Mouse (Mus musculus) lung, postnatal 0 days (tissue): ENCODE measurements around the gene Tbc1d9. TPM values are rescaled to one million over a fixed set of nuclear protein-coding genes. Genes with fewer than 3 reads are reported as not detected.

ENCODE experiments used
- ATAC-seq: fragments of 200-750 bp; cut with Nextera tagmentation; 2 replicates; pipeline ENCODE4 v1.8.0; 2017; ENCODE audit warnings: moderate library complexity
- DNase-seq: peaks from one replicate; pipeline ENCODE4 v3.0.0-alpha.2; 2016; ENCODE audit warnings: low spot score
- H3K27ac ChIP-seq: fragments of 300-500 bp; sonication (generic); 2 replicates; pipeline ENCODE4 v1.5.1; 2014; ENCODE audit warnings: antibody characterized with exemption, mild to moderate bottlenecking, low read length, mixed read lengths
- H3K27me3 ChIP-seq: fragments of 300-500 bp; sonication (generic); replicated peaks from 2 replicates; pipeline ENCODE4 v1.6.1; 2014; ENCODE audit warnings: low read length, mixed read lengths; ENCODE audit not compliant: insufficient read depth
- H3K36me3 ChIP-seq: fragments of 300-500 bp; sonication (generic); 2 replicates; pipeline ENCODE4 v1.6.1; 2014; ENCODE audit warnings: low read length, mixed read lengths; ENCODE audit not compliant: insufficient read depth
- H3K4me1 ChIP-seq: fragments of 300-500 bp; sonication (generic); 2 replicates; pipeline ENCODE4 v1.6.1; 2014; ENCODE audit warnings: antibody characterized with exemption, low read depth, low read length, mixed read lengths; ENCODE audit not compliant: insufficient read depth
- H3K4me2 ChIP-seq: fragments of 300-500 bp; sonication (generic); replicated peaks from 2 replicates; pipeline ENCODE4 v1.6.1; 2014; ENCODE audit warnings: low read depth, mild to moderate bottlenecking, low read length, moderate library complexity, mixed read lengths
- H3K4me3 ChIP-seq: fragments of 300-500 bp; sonication (generic); 2 replicates; pipeline ENCODE4 v1.5.1; 2014; ENCODE audit warnings: low read depth, low read length
- H3K9ac ChIP-seq: fragments of 300-500 bp; sonication (generic); replicated peaks from 2 replicates; pipeline ENCODE4 v1.6.1; 2014; ENCODE audit warnings: low read depth, mild to moderate bottlenecking
- H3K9me3 ChIP-seq: fragments of 300-500 bp; sonication (generic); 2 replicates; pipeline ENCODE4 v1.6.1; 2016; ENCODE audit warnings: low read length, mixed read lengths
- CTCF ChIP-seq: IDR thresholded peaks from 2 replicates; pipeline ENCODE4 v1.5.1; 2016; ENCODE audit warnings: antibody characterized with exemption, mild to moderate bottlenecking
- EP300 ChIP-seq: IDR thresholded peaks from 2 replicates; pipeline ENCODE4 v1.6.1; 2016; ENCODE audit warnings: antibody characterized with exemption, mild to moderate bottlenecking, control low read depth
- WGBS: fragments of 180-500 bp; shearing (Covaris S2); extraction: QIAGEN DNeasy Blood & Tissue Kit; methylation state at CpG from one replicate; pipeline ENCODE4 v1.1.7; 2014; 5-methylcytosine and 5-hydroxymethylcytosine counted together
- polyA plus RNA-seq: library from polyadenylated mRNA; unstranded; fragments of >200 nt; fragmentation: Nextera tagmentation; extraction: Ambion mirVana; gene quantifications from 2 replicates; pipeline ENCODE4 v1.2.1, GENCODE M21; 2015

The Tbc1d9 gene
- polyA plus RNA-seq, 1 experiment from 2014 or later = 1.8 TPM

DNA sequence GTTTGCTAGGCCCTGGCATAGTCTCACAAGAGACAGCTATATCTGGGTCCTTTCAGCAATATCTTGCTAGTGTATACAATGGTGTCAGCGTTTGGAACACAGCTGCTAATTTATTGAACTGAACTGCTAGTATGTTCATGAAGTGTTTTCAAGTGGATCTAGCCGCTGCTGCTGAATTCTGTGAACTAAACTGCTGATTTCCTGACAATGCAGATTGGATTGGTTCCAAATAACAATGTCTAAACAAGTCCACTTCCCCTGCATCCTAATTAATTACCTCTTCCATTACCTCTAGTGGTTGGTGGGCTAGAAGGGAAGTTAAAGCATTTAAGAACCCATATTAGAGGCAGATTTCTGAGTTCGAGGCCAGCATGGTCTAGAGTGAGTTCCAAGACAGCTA lies 19.7 kb upstream of the Tbc1d9 start:
- H3K27ac ChIP-seq = no peak overlapping the region
- no peaks in the 10 kb centered on the region for H3K36me3 ChIP-seq
- ATAC-seq (no peak), DNase-seq (no peak)
- H3K9ac ChIP-seq = no peak overlapping the region
- H3K9me3 ChIP-seq = no peaks in the 10 kb centered on the region
- H3K4me1 ChIP-seq = no peaks in the 10 kb centered on the region
- H3K27me3 ChIP-seq = no peaks in the 10 kb centered on the region
- H3K4me3 ChIP-seq = no peak overlapping the region
- no peak overlapping the region for H3K4me2 ChIP-seq
- 49% methylated on average over 3 of the region's 3 CpGs for WGBS
- no peak for TF ChIP-seq EP300
- no peak for TF ChIP-seq CTCF

DNA sequence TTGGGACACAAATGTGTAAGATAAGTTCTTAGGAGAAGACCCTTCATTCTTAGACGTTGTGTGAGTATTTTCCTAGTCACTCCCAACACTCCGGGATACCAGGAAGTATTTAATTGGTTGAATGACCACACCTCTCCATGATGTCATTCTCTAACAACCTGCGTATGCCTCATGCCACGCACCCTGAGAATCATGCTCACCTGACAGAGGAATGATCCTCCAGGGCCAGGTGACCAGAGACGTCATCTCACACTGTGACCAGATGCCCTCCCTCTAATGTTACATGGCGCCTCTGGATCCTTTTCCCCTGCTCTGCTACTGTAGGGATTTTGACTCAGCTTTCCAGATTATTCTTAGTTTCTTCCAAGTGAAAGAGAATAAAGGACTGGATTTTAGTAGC lies 16.0 kb upstream of the Tbc1d9 start:
- H3K4me1 ChIP-seq = no peaks in the 10 kb centered on the region
- DNase-seq (no peak), ATAC-seq (no peak)
- no peak overlapping the region for H3K9ac ChIP-seq
- H3K27ac ChIP-seq = no peak overlapping the region
- TF ChIP-seq EP300 (no peak), CTCF (no peak)
- no peaks in the 10 kb centered on the region for H3K36me3 ChIP-seq
- no peak overlapping the region for H3K4me2 ChIP-seq
- no peaks in the 10 kb centered on the region for H3K9me3 ChIP-seq
- 79% methylated on average over 6 of the region's 6 CpGs for WGBS
- H3K27me3 ChIP-seq = no peaks in the 10 kb centered on the region
- H3K4me3 ChIP-seq = no peak overlapping the region

DNA sequence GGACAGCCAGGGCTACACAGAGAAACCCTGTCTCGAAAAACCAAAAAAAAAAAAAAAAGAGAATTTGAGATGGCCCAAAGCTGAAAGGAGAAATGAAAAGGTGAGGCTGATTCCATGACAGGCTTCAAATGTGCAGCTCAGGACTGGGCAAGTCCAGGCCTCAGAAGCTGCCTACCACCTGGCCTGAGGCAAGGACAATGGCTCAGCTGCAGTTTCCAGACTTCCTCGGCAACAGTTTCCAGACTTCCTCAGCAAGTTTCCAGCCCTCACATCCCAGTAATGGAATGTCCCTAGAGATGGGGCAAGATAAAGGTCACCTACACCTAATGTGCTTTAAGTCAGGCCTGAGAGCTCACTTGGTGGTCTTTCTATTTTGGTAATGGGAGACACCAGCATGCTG lies 13.1 kb upstream of the Tbc1d9 start:
- Histone ChIP-seq H3K4me2 (no peak overlapping the region), H3K4me1 (no peaks in the 10 kb centered on the region), H3K4me3 (no peak overlapping the region), H3K9me3 (no peaks in the 10 kb centered on the region), H3K36me3 (no peaks in the 10 kb centered on the region), H3K27me3 (no peaks in the 10 kb centered on the region), H3K9ac (no peak overlapping the region), H3K27ac (no peak overlapping the region)
- 40% methylated on average over 1 of the region's 2 CpGs for WGBS
- DNase-seq = no peak
- TF ChIP-seq CTCF = no peak
- TF ChIP-seq EP300 = no peak
- ATAC-seq = no peak

DNA sequence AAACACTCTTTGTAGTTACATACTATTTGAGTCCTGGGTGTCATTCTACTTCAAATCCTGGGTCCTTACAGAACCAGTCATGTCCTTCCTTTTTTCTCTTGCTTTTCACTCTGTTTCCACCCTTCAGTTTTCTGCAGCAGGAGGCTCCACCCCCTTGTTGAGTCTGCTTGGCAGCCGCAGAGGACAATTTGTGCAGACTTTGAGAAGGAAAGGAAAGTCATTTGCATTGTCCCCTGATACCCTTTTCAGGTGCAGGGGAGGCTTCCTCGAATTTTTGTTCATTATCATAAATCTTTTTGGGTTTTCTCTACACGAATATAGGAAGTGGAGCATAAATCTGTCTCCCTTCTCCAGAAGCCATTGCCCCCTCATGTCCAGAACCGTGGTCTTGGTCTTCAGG lies 12.7 kb upstream of the Tbc1d9 start:
- Histone ChIP-seq H3K4me3 (no peak overlapping the region), H3K9me3 (no peaks in the 10 kb centered on the region), H3K36me3 (no peaks in the 10 kb centered on the region), H3K27me3 (no peaks in the 10 kb centered on the region), H3K4me1 (no peaks in the 10 kb centered on the region), H3K9ac (no peak overlapping the region), H3K4me2 (no peak overlapping the region), H3K27ac (no peak overlapping the region)
- TF ChIP-seq EP300 (no peak), CTCF (no peak)
- no peak for DNase-seq
- ATAC-seq = no peak
- 46% methylated on average over 4 of the region's 4 CpGs for WGBS

DNA sequence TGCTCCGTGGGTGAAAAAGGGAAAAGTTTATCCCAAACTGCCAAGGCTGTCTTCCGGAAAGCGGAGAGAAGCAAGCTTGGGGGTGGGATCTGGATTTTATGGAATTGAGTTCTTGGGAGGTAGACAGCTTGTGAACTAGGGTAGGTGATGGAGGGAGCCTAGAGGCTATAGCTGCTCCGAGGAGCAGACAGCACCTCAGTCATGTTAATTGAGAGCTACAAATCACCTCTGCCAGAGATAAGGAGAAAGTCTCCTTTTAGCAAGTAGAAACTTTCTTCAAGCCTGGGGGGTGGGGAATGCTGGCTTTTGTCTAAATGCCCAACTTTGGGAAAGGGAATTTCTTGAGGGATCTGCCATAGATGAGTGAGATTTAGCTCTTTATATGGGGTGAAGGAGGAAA lies 10.0 kb upstream of the Tbc1d9 start:
- no peak overlapping the region for H3K4me2 ChIP-seq
- H3K36me3 ChIP-seq = no peaks in the 10 kb centered on the region
- 28% methylated on average over 4 of the region's 4 CpGs for WGBS
- H3K9ac ChIP-seq = no peak overlapping the region
- H3K4me3 ChIP-seq = no peak overlapping the region
- no peak for DNase-seq
- H3K9me3 ChIP-seq = no peaks in the 10 kb centered on the region
- ATAC-seq = no peak
- H3K27me3 ChIP-seq = no peaks in the 10 kb centered on the region
- H3K27ac ChIP-seq = no peak overlapping the region
- no peak for TF ChIP-seq CTCF
- no peak for TF ChIP-seq EP300
- H3K4me1 ChIP-seq = no peaks in the 10 kb centered on the region

DNA sequence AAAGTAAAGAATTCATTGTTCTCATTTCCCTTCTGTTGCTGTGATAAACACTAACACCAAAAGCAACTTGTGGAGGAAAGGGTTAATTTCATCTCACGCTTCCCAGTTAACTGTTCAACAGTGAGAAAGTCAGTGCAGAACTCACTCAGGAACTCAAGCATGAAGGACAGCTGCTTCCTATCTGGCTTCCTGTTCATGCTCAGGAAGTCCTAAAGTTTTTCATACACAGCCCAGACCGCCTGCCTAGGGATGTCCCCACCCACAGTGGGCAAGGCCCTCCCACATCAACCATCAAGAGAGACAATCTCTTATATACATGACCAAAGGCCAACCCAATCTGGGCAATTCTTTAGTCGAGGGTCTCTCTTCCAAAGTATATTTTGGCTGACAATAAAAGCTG lies 6.2 kb upstream of the Tbc1d9 start:
- no peak for DNase-seq
- H3K9ac ChIP-seq = no peak overlapping the region
- no peaks in the 10 kb centered on the region for H3K4me1 ChIP-seq
- H3K36me3 ChIP-seq = no peaks in the 10 kb centered on the region
- H3K4me2 ChIP-seq = no peak overlapping the region
- H3K27me3 ChIP-seq = no peaks in the 10 kb centered on the region
- WGBS = 36% methylated on average over 3 of the region's 3 CpGs
- H3K9me3 ChIP-seq = no peaks in the 10 kb centered on the region
- no peak overlapping the region for H3K4me3 ChIP-seq
- TF ChIP-seq CTCF (no peak), EP300 (no peak)
- ATAC-seq = no peak
- H3K27ac ChIP-seq = no peak overlapping the region

DNA sequence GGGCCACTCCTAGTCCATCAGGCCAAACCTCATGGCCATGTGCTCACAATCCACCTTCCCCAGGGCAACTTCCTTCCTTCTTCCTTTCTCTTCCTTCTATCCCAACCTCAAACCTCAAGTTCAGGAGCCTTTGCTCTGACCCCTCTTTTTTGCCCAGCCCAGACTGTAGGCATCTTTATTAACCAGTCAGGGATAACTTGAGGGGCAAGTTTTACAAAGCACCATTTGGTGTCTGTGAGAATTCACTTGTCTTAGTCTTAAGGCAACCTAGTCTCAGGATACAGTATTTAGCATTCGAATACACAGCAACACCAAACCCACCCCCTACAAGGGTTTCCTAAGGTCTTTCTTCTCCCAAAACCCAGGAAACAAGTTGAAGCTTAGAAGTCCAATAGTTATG lies 5.5 kb upstream of the Tbc1d9 start:
- no peaks in the 10 kb centered on the region for H3K4me1 ChIP-seq
- TF ChIP-seq EP300 (no peak), CTCF (no peak)
- H3K9ac ChIP-seq = no peak overlapping the region
- H3K4me2 ChIP-seq = no peak overlapping the region
- no peaks in the 10 kb centered on the region for H3K9me3 ChIP-seq
- H3K36me3 ChIP-seq = no peaks in the 10 kb centered on the region
- H3K27ac ChIP-seq = no peak overlapping the region
- 75% methylated on average over 1 of the region's 1 CpGs for WGBS
- H3K4me3 ChIP-seq = no peak overlapping the region
- ATAC-seq (no peak), DNase-seq (no peak)
- no peaks in the 10 kb centered on the region for H3K27me3 ChIP-seq
